Mouse (Mus musculus) ovary, postnatal 10 days (tissue): ENCODE measurements around the gene Ap1s2.

ENCODE experiments used
- DNase-seq: peaks from one replicate; pipeline ENCODE4 v3.0.0; 2022; ENCODE audit warnings: low spot score

Gene Ap1s2

DNA sequence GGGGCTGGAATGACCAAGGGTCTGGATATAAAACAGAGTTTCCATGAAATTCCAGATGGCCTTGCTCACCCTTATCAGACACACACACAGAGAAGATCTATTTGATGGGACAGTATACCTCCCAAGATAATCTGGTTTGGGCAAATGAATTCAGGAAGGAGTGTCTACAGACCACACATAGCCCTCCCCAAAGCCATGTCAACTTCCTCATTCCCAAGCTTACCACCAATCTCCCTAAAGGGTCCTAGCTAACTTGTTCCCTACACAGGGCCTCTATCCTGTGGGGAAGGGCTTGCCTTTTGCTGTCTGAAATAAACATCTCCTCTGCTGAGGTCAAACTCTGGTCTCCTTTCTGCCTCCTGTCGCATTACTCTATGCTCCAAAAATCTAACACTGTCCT lies 72.3 kb downstream of the Ap1s2 start:
- no peak for DNase-seq

DNA sequence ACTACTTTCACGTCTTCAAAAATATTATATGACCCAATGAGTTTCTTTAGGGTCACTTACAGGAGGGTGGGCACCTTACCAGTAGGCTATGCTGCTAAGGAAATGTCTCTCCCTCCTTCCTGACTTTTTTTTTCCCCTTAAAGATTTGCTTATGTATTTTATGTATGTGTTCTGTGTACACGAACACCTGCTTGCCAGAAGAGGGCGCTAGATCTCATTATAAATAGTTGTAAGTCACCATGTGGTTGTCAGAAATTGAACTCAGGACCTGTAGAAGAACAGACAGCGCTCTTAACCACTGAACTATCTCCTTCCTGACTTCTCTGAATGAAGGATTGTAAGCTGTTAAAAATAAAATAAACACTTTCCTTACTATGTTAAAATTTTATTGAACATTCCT lies 72.7 kb downstream of the Ap1s2 start:
- DNase-seq, result no peak

DNA sequence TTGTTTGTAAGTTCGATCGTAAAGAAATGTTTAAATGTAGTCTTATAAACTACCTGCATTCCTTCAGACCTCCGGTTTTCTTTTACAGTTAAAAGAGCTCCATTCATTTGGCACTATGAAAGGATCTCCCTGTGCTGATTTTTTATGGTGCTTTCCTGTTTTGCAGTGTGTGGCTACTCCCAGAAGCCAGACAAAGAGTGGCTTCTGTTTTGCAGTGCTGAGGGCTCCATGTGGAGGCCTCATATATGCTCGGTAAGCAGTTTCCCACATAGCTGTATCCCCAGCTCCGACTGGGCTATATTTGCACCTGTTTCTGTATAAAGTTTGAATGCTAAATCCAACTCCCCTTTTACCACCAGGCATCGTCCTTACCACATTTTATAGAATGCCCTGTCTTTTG lies 73.3 kb downstream of the Ap1s2 start:
- no peak for DNase-seq
